Mouse (Mus musculus) thymus, postnatal 14 days (tissue): Measurements from ENCODE around the gene Hps6.
"Not testable (repeated sequence)": the region's sequence is repeated elsewhere in the genome, so short reads cannot be mapped to it uniquely, and the experiment has no call there.

Experiments used
- DNase-seq: peaks from one replicate; pipeline ENCODE4 v3.0.0; 2021

Gene Hps6

GRCm38 (mm10) chr19:46003371-46004226 is at the start of gene Hps6:
Gene Hps6 (plus strand): TSS chr19:46003508.
- peak; percentile 86 for DNase-seq

GRCm38 (mm10) chr19:45956736-45957135 is 46.6 kb upstream of the Hps6 start:
- no peak for DNase-seq

GRCm38 (mm10) chr19:45960770-45961169 is 42.5 kb upstream of the Hps6 start:
- DNase-seq, result no peak

GRCm38 (mm10) chr19:45984379-45984778 is 18.9 kb upstream of the Hps6 start:
- DNase-seq, result no peak

GRCm38 (mm10) chr19:45988238-45988637 is 15.1 kb upstream of the Hps6 start:
- no peak for DNase-seq

- no peak for DNase-seq
These were observed 12.1 kb upstream of the Hps6 start for GRCm38 (mm10) chr19:45991171-45991570.

- not testable (repeated sequence) for DNase-seq
These were observed 9.9 kb upstream of the Hps6 start for GRCm38 (mm10) chr19:45993441-45993840.

- DNase-seq, result no peak
These were observed 9.1 kb upstream of the Hps6 start for GRCm38 (mm10) chr19:45993981-45994737.

GRCm38 (mm10) chr19:45997365-45997764 is 5.9 kb upstream of the Hps6 start:
- DNase-seq, result no peak

- peak; percentile 94 for DNase-seq
These were observed 5.3 kb upstream of the Hps6 start, which contains the start of gene Armh3 for GRCm38 (mm10) chr19:45997785-45998693. Gene Armh3 (minus strand): TSS chr19:45998488.

- DNase-seq, result no peak
These were observed 4.6 kb upstream of the Hps6 start for GRCm38 (mm10) chr19:45998694-45999217.

GRCm38 (mm10) chr19:45999378-45999777 is 3.9 kb upstream of the Hps6 start:
- DNase-seq, result no peak

- no peak for DNase-seq
These were observed 1.0 kb upstream of the Hps6 start for GRCm38 (mm10) chr19:46002279-46002678.

GRCm38 (mm10) chr19:46004814-46005466 is 1.6 kb downstream of the Hps6 start:
- DNase-seq, result no peak

GRCm38 (mm10) chr19:46005680-46006079 is 2.4 kb downstream of the Hps6 start:
- no peak for DNase-seq

GRCm38 (mm10) chr19:46014572-46015178 is 11.4 kb downstream of the Hps6 start:
- peak; percentile 84 for DNase-seq

GRCm38 (mm10) chr19:46016023-46016422 is 12.7 kb downstream of the Hps6 start:
- no peak for DNase-seq

- DNase-seq, result no peak
These were observed 21.7 kb downstream of the Hps6 start for GRCm38 (mm10) chr19:46024959-46025358.

GRCm38 (mm10) chr19:46026567-46026966 is 23.3 kb downstream of the Hps6 start:
- no peak for DNase-seq

- DNase-seq, result peak; percentile 18
These were observed 25.5 kb downstream of the Hps6 start for GRCm38 (mm10) chr19:46028747-46029320.

- DNase-seq, result no peak
These were observed 26.3 kb downstream of the Hps6 start for GRCm38 (mm10) chr19:46029652-46030051.
